Mouse (Mus musculus): ENCODE results near the gene Sumf1. TPM values are rescaled to one million over a fixed set of nuclear protein-coding genes. Genes with fewer than 3 reads are reported as not detected.
A peak's percentile ranks its signal among the peaks of the same experiment; 100 is the strongest.

Sumf1 gene
- total and polyA plus RNA-seq, 3 experiments, result 11.0 to 23.1 (median 14.9) TPM

- TF ChIP-seq MAZ (IDR thresholded peaks at IDR 0.05; ENCODE audit: low read depth, low read length), result no peak
- peak; percentile 94 for TF ChIP-seq SMC3 (IDR thresholded peaks at IDR 0.05; ENCODE audit: low read depth, low read length)
- TF ChIP-seq POLR2AphosphoS2 (IDR thresholded peaks at IDR 0.05; ENCODE audit: low read depth, low read length), result no peak
- no peak for TF ChIP-seq RCOR1 (conservative IDR thresholded peaks at IDR 0.05; ENCODE audit: low read depth, low read length)
- TF ChIP-seq KAT2A (IDR thresholded peaks at IDR 0.05; ENCODE audit: insufficient replicate concordance, low read length), result no peak
- no peak for TF ChIP-seq JUND (conservative IDR thresholded peaks at IDR 0.05; ENCODE audit: low read depth, low read length)
- TF ChIP-seq MEF2A (IDR thresholded peaks at IDR 0.05; ENCODE audit: borderline replicate concordance, low read depth, low read length), result peak; percentile 32; the same call in 1 of the 2 replicates
- no peak for TF ChIP-seq NRF1 (IDR thresholded peaks at IDR 0.05; ENCODE audit: low read depth, low read length)
- TF ChIP-seq ETS1 (conservative IDR thresholded peaks at IDR 0.05; ENCODE audit: low read depth, low read length), result no peak
- no peak for TF ChIP-seq MAX (IDR thresholded peaks at IDR 0.05; ENCODE audit: low read length)
Observed at GRCm38 (mm10) chr6:108098171-108098845, 87.1 kb downstream of the Sumf1 start (continued).

GRCm38 (mm10) chr6:108095445-108095844, 89.9 kb downstream of the Sumf1 start:
- peaks cover 2 to 6% of the 10 kb centered on the region in 2 experiments; a peak in 2 of 4 replicates for H3K4me1 ChIP-seq (ENCODE audit: control insufficient read depth in 1 of 2, insufficient read depth in 2 of 2)
- no peaks in the 10 kb centered on the region for H3K36me3 ChIP-seq (replicated peaks in 1 of 2; ENCODE audit: control insufficient read depth in 1 of 2, insufficient read depth in 1 of 2, low read length in 1 of 2)
- H3K4me3 ChIP-seq (replicated peaks in 1 of 3; ENCODE audit: low read depth in 2 of 3, low read length in 2 of 3, poor library complexity in 1 of 3), result no peak overlapping the region
- TF ChIP-seq ZNF384 (IDR thresholded peaks at IDR 0.05; ENCODE audit: low read depth, low read length) (no peak), BHLHE40 (IDR thresholded peaks at IDR 0.05; ENCODE audit: low read depth, low read length) (no peak), CTCF (conservative IDR thresholded peaks at IDR 0.05 in 1 of 2, IDR thresholded peaks at IDR 0.05 in 1 of 2; ENCODE audit: low read depth in 2 of 2, low read length in 2 of 2) (no peak), NRF1 (IDR thresholded peaks at IDR 0.05; ENCODE audit: low read depth, low read length) (no peak), SIN3A (IDR thresholded peaks at IDR 0.05; ENCODE audit: low read length) (no peak), MAX (IDR thresholded peaks at IDR 0.05; ENCODE audit: low read length) (no peak), SMC3 (IDR thresholded peaks at IDR 0.05; ENCODE audit: low read depth, low read length) (no peak), TBP (conservative IDR thresholded peaks at IDR 0.05; ENCODE audit: low read depth, low read length) (no peak), GABPA (IDR thresholded peaks at IDR 0.05; ENCODE audit: insufficient replicate concordance, low read depth, low read length) (no peak), KAT2A (IDR thresholded peaks at IDR 0.05; ENCODE audit: insufficient replicate concordance, low read length) (no peak), MXI1 (IDR thresholded peaks at IDR 0.05; ENCODE audit: low read depth, low read length) (no peak), USF2 (conservative IDR thresholded peaks at IDR 0.05; ENCODE audit: low read depth, low read length) (no peak), CHD1 (IDR thresholded peaks at IDR 0.05; ENCODE audit: low read depth, low read length) (no peak)
- H3K9ac ChIP-seq (ENCODE audit: insufficient read depth, low read depth), result no peak overlapping the region
- dilution Hi-C loops (cut with MboI; ENCODE audit: extremely low pct_ligation_motif_present, extremely low pct_unique_long_range_greater_than_20kb, low sequenced_read_pairs), result no loop called here
- no peaks in the 10 kb centered on the region for H3K79me2 ChIP-seq (replicated peaks; ENCODE audit: control insufficient read depth, extremely low read depth, insufficient read depth, poor library complexity, severe bottlenecking)
- H3K27ac ChIP-seq (ENCODE audit: insufficient read depth, low read depth), result no peak overlapping the region
- H3K4me2 ChIP-seq (ENCODE audit: insufficient read depth, low read depth, poor library complexity, severe bottlenecking), result no peak overlapping the region
- in situ Hi-C loops (cut with MboI; ENCODE audit: low pct_ligation_motif_present, low pct_unique_long_range_greater_than_20kb, low sequenced_read_pairs), result no loop called here
- no peaks in the 10 kb centered on the region for H3K9me3 ChIP-seq (replicated peaks; ENCODE audit: low read length)
- H3K27me3 ChIP-seq (replicated peaks), result no peaks in the 10 kb centered on the region
- DNase-seq (ENCODE audit: extremely low read depth), result no peak

All from CH12.LX (cell line).